Mouse (Mus musculus): ENCODE data around the gene Inmt.

Inmt gene

GRCm38 (mm10) chr6:55169818-55170217 is 5.0 kb downstream of the Inmt start:
- DNase-seq (ENCODE audit: low read depth, low spot score), result no peak

- no peak for DNase-seq (ENCODE audit: low read depth, low spot score)
Measured at GRCm38 (mm10) chr6:55166777-55167463, 7.9 kb downstream of the Inmt start.

- no peak for DNase-seq (ENCODE audit: low read depth, low spot score)
Measured at GRCm38 (mm10) chr6:55163046-55163584, 11.7 kb downstream of the Inmt start.

GRCm38 (mm10) chr6:55161311-55161761 is 13.5 kb downstream of the Inmt start:
- no peak for DNase-seq (ENCODE audit: low read depth, low spot score)

- no peak for DNase-seq (ENCODE audit: low read depth, low spot score)
Measured at GRCm38 (mm10) chr6:55159256-55159655, 15.6 kb downstream of the Inmt start.

GRCm38 (mm10) chr6:55152226-55152625 is 22.6 kb downstream of the Inmt start:
- no peak for DNase-seq (ENCODE audit: low read depth, low spot score)

GRCm38 (mm10) chr6:55146138-55146537 is 28.7 kb downstream of the Inmt start:
- DNase-seq (ENCODE audit: low read depth, low spot score), result no peak

GRCm38 (mm10) chr6:55145285-55145684 is 29.6 kb downstream of the Inmt start:
- no peak for DNase-seq (ENCODE audit: low read depth, low spot score)

- DNase-seq (ENCODE audit: low read depth, low spot score), result no peak
Measured at GRCm38 (mm10) chr6:55138343-55138742, 36.5 kb downstream of the Inmt start.

GRCm38 (mm10) chr6:55133425-55133824 is 41.4 kb downstream of the Inmt start:
- DNase-seq (ENCODE audit: low read depth, low spot score), result no peak

GRCm38 (mm10) chr6:55132794-55133193 is 42.0 kb downstream of the Inmt start, which contains the start of gene Crhr2:
Gene Crhr2, minus strand, starts transcription at chr6:55133016.
- no peak for DNase-seq (ENCODE audit: low read depth, low spot score)

GRCm38 (mm10) chr6:55131301-55131700 is 43.5 kb downstream of the Inmt start:
- DNase-seq (ENCODE audit: low read depth, low spot score), result no peak

GRCm38 (mm10) chr6:55130631-55131030 is 44.2 kb downstream of the Inmt start:
- DNase-seq (ENCODE audit: low read depth, low spot score), result no peak

- DNase-seq (ENCODE audit: low read depth, low spot score), result no peak
Measured at GRCm38 (mm10) chr6:55128391-55128790, 46.5 kb downstream of the Inmt start.

GRCm38 (mm10) chr6:55126576-55126975 is 48.3 kb downstream of the Inmt start:
- DNase-seq (ENCODE audit: low read depth, low spot score), result no peak

- DNase-seq (ENCODE audit: low read depth, low spot score), result no peak
Measured at GRCm38 (mm10) chr6:55123056-55123455, 51.8 kb downstream of the Inmt start.

Data from WW6 (cell line).